ENCODE assay signal across 8 mouse cellular contexts in the genomic region with DNA sequence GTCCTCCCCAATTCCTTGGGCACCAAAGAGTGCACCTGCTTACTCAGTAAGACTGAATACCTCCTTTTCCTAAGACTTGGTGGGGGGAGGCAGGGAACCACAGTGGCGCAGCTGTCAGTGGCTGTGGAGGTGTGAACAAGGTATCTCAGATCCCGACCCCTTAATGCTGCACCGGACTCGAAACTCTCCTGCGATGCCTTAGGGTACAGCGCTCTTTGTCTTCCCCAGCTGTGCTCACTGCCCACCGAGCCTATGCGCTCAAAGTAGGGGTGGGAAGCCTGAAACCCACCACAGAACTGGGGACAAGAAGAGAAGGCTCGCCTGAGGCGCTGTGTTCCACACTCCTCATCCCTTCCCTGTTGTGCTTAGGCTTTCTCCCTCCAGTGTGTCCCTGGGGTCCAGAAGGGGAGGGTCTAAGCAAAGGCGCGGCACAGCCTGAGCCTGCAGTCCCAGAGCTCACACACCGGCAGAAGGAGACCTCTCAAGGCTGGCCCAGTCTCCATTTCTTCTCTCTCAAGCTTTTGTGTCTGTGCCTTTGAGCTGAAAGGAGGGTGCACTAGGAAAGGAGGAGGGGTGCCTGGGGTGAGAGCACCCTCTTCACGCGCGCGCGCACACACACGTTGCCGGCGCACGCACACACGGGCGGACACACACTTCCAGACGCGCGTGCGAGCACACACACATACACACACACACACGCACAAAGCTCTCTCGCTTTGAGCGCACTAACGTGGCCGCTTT. TPM values are rescaled to one million over a fixed set of nuclear protein-coding genes. Genes with fewer than 3 reads are reported as not detected.
DNase-seq lines count a peak whose midpoint lies in the region; ATAC-seq and TF ChIP-seq lines count a peak whose summit lies in the region.

A gene (plus strand): TSS at position 478 of the 741 bp plus-strand sequence.

- 35% methylated on average over 33 of the region's 33 CpGs for WGBS in lung, adult 2 months
- WGBS in midbrain, embryonic 12.5 days: 22% methylated on average over 33 of the region's 33 CpGs

- H3K27ac ChIP-seq in midbrain, embryonic 12.5 days (replicated peaks): peak within 1 kb of the TSS; percentile 91
- no peak within 1 kb of the TSS for H3K27ac ChIP-seq in testis, adult 2 months (ENCODE audit: control insufficient read depth, insufficient read depth, low read depth, low read length)

- H3K4me3 ChIP-seq in lung, adult 2 months (replicated peaks; ENCODE audit: extremely low read depth, low read depth, low read length): peak within 1 kb of the TSS; percentile 4
- H3K4me3 ChIP-seq in midbrain, embryonic 12.5 days: peak within 1 kb of the TSS; percentile 52
- peak within 1 kb of the TSS; percentile 73 for H3K4me3 ChIP-seq in testis, adult 2 months (ENCODE audit: control insufficient read depth, low read depth, low read length)

- DNase-seq in lung, adult 2 months: no peak
- DNase-seq in lung, adult 18-20 months: no peak
- DNase-seq in cerebellum, adult 9-10 months: peak; percentile 65
- DNase-seq in frontal cortex, postnatal 14 days (ENCODE audit: low spot score in 2 of 2): peak; percentile 26 to 38
- DNase-seq in layer of hippocampus, postnatal 36 days: peak; percentile 35 to 53
- no peak for DNase-seq in urinary bladder, adult 18-20 months (ENCODE audit: low spot score in 2 of 2)

- TF ChIP-seq CTCF in lung, adult 2 months (IDR thresholded peaks at IDR 0.05; ENCODE audit: insufficient read depth, low read length): no peak
- no peak for TF ChIP-seq CTCF in testis, adult 2 months (IDR thresholded peaks at IDR 0.05; ENCODE audit: control insufficient read depth, insufficient read depth, insufficient replicate concordance, low read depth, low read length)

- no peaks in the 10 kb centered on the region for H3K9me3 ChIP-seq in midbrain, embryonic 12.5 days

- TF ChIP-seq POLR2A in lung, adult 2 months (IDR thresholded peaks at IDR 0.05; ENCODE audit: borderline replicate concordance, extremely low read depth, low read depth, low read length): no peak
- TF ChIP-seq POLR2A in testis, adult 2 months (IDR thresholded peaks at IDR 0.05; ENCODE audit: control insufficient read depth, low read depth, low read length): no peak

- ATAC-seq in midbrain, embryonic 12.5 days (ENCODE audit: low FRiP score, low read depth): peak; percentile 86

- H3K4me1 ChIP-seq in lung, adult 2 months (ENCODE audit: control insufficient read depth, insufficient read depth, low read length): peaks cover 4% of the 10 kb centered on the region; the same call in 1 of the 2 replicates
- 0 out of 2 replicates have a peak, but pooled peaks cover 4% of the 10 kb centered on the region for H3K4me1 ChIP-seq in midbrain, embryonic 12.5 days
- H3K4me1 ChIP-seq in testis, adult 2 months (ENCODE audit: control insufficient read depth, insufficient read depth, low read length): peaks cover 5% of the 10 kb centered on the region

- H3K36me3 ChIP-seq in midbrain, embryonic 12.5 days: no peaks in the 10 kb centered on the region
- no peaks in the 10 kb centered on the region for H3K36me3 ChIP-seq in testis, adult 2 months (ENCODE audit: control insufficient read depth, insufficient read depth, low read length)

- peak within 1 kb of the TSS; percentile 70 for H3K9ac ChIP-seq in midbrain, embryonic 12.5 days (replicated peaks)

- H3K27me3 ChIP-seq in midbrain, embryonic 12.5 days: no peaks in the 10 kb centered on the region
- H3K27me3 ChIP-seq in testis, adult 2 months (ENCODE audit: control insufficient read depth, insufficient read depth, low read length): no peaks in the 10 kb centered on the region

- peak within 1 kb of the TSS; percentile 63 for H3K4me2 ChIP-seq in midbrain, embryonic 12.5 days (replicated peaks)

RNA-seq across cellular contexts. Expression of the gene that starts here (rescaled TPM):
- 0.61 and 0.83 TPM in 2 replicates for polyA plus RNA-seq in lung, adult 2 months (2012; rRNA removed)
- 10 to 100 TPM; 20.6 to 22.2 TPM for total RNA-seq in layer of hippocampus, postnatal 36 days (2021)
- polyA plus RNA-seq in midbrain, embryonic 12.5 days (2016; fragmentation: Nextera tagmentation; extraction: Ambion mirVana): 39.2 and 45.0 TPM in 2 replicates
- 0.41 and 0.78 TPM in 2 replicates for polyA plus RNA-seq in testis, adult 2 months (2012; rRNA removed)

Comparison
In these comparisons a context has a peak if more than half of its experiments do, and no peak if none do; other contexts are left out.
1. RNA of the gene that starts here (polyA plus RNA-seq): 39.2 to 45.0 TPM in midbrain, embryonic 12.5 days; 0.61 to 0.83 TPM in lung, adult 2 months and 0.41 to 0.78 TPM in testis, adult 2 months; every median in the first group is over 10 times any median in the second.
2. DNase-seq: peak in cerebellum, adult 9-10 months (single experiment), frontal cortex, postnatal 14 days (2 of 2) and layer of hippocampus, postnatal 36 days (2 of 2); none in lung, adult 2 months (single experiment), lung, adult 18-20 months (0 of 2) and urinary bladder, adult 18-20 months (0 of 2).
3. H3K4me3 ChIP-seq: peak in every context shown above with its lines; median percentile 73 in testis, adult 2 months; 52 in midbrain, embryonic 12.5 days; 4 in lung, adult 2 months.